Mouse (Mus musculus) small intestine, adult 2 months (tissue): ENCODE data around the gene Sult4a1.

ENCODE experiments used
- CTCF ChIP-seq: fragments of 200-500 bp; IDR thresholded peaks from 2 replicates; pipeline ENCODE4 v1.5.1; 2012; ENCODE audit warnings: low read depth, mild to moderate bottlenecking, control low read depth, inconsistent platforms, low read length, moderate library complexity, mixed read lengths; ENCODE audit not compliant: insufficient replicate concordance, insufficient read length; ENCODE audit errors: extremely low read depth
- POLR2A ChIP-seq: fragments of 200-500 bp; IDR thresholded peaks from 2 replicates; pipeline ENCODE4 v1.6.1; 2012; ENCODE audit warnings: low read depth, mild to moderate bottlenecking, control low read depth, inconsistent platforms, low read length, moderate library complexity

GRCm38 (mm10) chr15:84124086-84124485, 18.5 kb upstream of the Sult4a1 start:
- TF ChIP-seq POLR2A (no peak), CTCF (no peak)
